Mouse (Mus musculus) heart, postnatal 10 days (tissue): ENCODE data around the gene Sfxn2. TPM values are rescaled to one million over a fixed set of nuclear protein-coding genes. Genes with fewer than 3 reads are reported as not detected.

ENCODE experiments used
- DNase-seq, 2 experiments: peaks; one replicate each; pipeline ENCODE4 v3.0.0; 2021
- intact Hi-C: fragments of 180-260 bp; cut with DNase I; formaldehyde crosslinking; loops from one replicate; pipeline ENCODE4 v1.15.1; 2025
- total RNA-seq, 2 experiments: library from RNA; stranded (reverse); gene quantifications; 2 replicates each; pipeline ENCODE4 v1.2.3; 2021

Sfxn2 gene
- total RNA-seq, 2 experiments from 2014 or later: 3.0 to 3.8 TPM

- intact Hi-C loops: loop anchor here (2.0 kb wide), 2 partner anchors 22 to 24 kb away; partner anchors contain the start of gene Wbp1l
- DNase-seq: peak; percentile 78 to 84
These were observed 50.1 kb downstream of the Sfxn2 start for GRCm38 (mm10) chr19:46623194-46623667.

GRCm38 (mm10) chr19:46623790-46624772 is 50.9 kb downstream of the Sfxn2 start:
- intact Hi-C loops: loop anchor here (2.0 kb wide), 2 partner anchors 21 to 25 kb away; partner anchors contain the start of gene Wbp1l
- DNase-seq: peak; percentile 79 to 88

GRCm38 (mm10) chr19:46625015-46625414 is 51.9 kb downstream of the Sfxn2 start:
- intact Hi-C loops: no loop called here
- no peak for DNase-seq

GRCm38 (mm10) chr19:46625519-46625918 is 52.4 kb downstream of the Sfxn2 start:
- DNase-seq: no peak
- intact Hi-C loops: no loop called here

GRCm38 (mm10) chr19:46628403-46628802 is 55.2 kb downstream of the Sfxn2 start:
- DNase-seq: no peak
- intact Hi-C loops: no loop called here

GRCm38 (mm10) chr19:46629807-46630206 is 56.6 kb downstream of the Sfxn2 start:
- DNase-seq: no peak
- intact Hi-C loops: no loop called here

GRCm38 (mm10) chr19:46631637-46632036 is 58.5 kb downstream of the Sfxn2 start:
- intact Hi-C loops: no loop called here
- no peak for DNase-seq

GRCm38 (mm10) chr19:46635766-46636165 is 62.6 kb downstream of the Sfxn2 start:
- intact Hi-C loops: no loop called here

GRCm38 (mm10) chr19:46637598-46637997 is 64.4 kb downstream of the Sfxn2 start:
- intact Hi-C loops: no loop called here
- no peak for DNase-seq

More at GRCm38 (mm10) chr19:46635766-46636165, 62.6 kb downstream of the Sfxn2 start:
- no peak for DNase-seq

GRCm38 (mm10) chr19:46639053-46639452 is 65.9 kb downstream of the Sfxn2 start:
- intact Hi-C loops: no loop called here
- no peak for DNase-seq

GRCm38 (mm10) chr19:46639496-46639895 is 66.3 kb downstream of the Sfxn2 start:
- no peak for DNase-seq
- intact Hi-C loops: no loop called here

- DNase-seq: no peak
- intact Hi-C loops: no loop called here
These were observed 67.6 kb downstream of the Sfxn2 start for GRCm38 (mm10) chr19:46640780-46641179.

GRCm38 (mm10) chr19:46641420-46642085 is 68.4 kb downstream of the Sfxn2 start:
- peak; percentile 83 to 84 for DNase-seq
- intact Hi-C loops: no loop called here

GRCm38 (mm10) chr19:46642136-46642753 is 69.1 kb downstream of the Sfxn2 start:
- DNase-seq: peak in 1 of 2 experiments; percentile 57
- intact Hi-C loops: no loop called here

- intact Hi-C loops: no loop called here
- DNase-seq: peak; percentile 51 to 67
These were observed 70.1 kb downstream of the Sfxn2 start for GRCm38 (mm10) chr19:46643236-46643635.

- intact Hi-C loops: loop anchor here (2.0 kb wide), 2 partner anchors 22 to 44 kb away; no protein-coding TSS in a partner anchor
- DNase-seq: peak in 1 of 2 experiments; percentile 55
These were observed 71.2 kb downstream of the Sfxn2 start for GRCm38 (mm10) chr19:46644343-46644792.

- DNase-seq: peak; percentile 84 to 88
- intact Hi-C loops: loop anchor here (2.0 kb wide), 2 partner anchors 22 to 44 kb away; no protein-coding TSS in a partner anchor
These were observed 71.8 kb downstream of the Sfxn2 start for GRCm38 (mm10) chr19:46644793-46645602.

- intact Hi-C loops: loop anchor here (2.0 kb wide), 1 partner anchor 37 kb away; no protein-coding TSS in a partner anchor
- DNase-seq: peak in 1 of 2 experiments; percentile 27
These were observed 72.9 kb downstream of the Sfxn2 start for GRCm38 (mm10) chr19:46646041-46646481.

- DNase-seq: peak in 1 of 2 experiments; percentile 61
- intact Hi-C loops: loop anchor here (2.0 kb wide), 1 partner anchor 38 kb away; no protein-coding TSS in a partner anchor
These were observed 74.1 kb downstream of the Sfxn2 start for GRCm38 (mm10) chr19:46647254-46647653.
